Mouse (Mus musculus) stomach, postnatal 0 days (tissue): ENCODE data around the gene Rtn2.
A peak's percentile ranks its signal among the peaks of the same experiment; 100 is the strongest.

Experiments used
- CTCF ChIP-seq: IDR thresholded peaks from 2 replicates; pipeline ENCODE4 v1.5.1; 2016; ENCODE audit warnings: antibody characterized with exemption, low read depth, mild to moderate bottlenecking, moderate library complexity
- EP300 ChIP-seq: optimal IDR thresholded peaks from 2 replicates; pipeline ENCODE3; 2016; ENCODE audit warnings: antibody characterized with exemption

- TF ChIP-seq CTCF (peak; percentile 35), EP300 (no peak)
These were observed 14.6 kb downstream of the Rtn2 start for GRCm38 (mm10) chr7:19297034-19297433.
